Mouse (Mus musculus) heart, adult 11 months (tissue): ENCODE measurements around the gene Cfap61.

Source experiments
- DNase-seq: peaks from one replicate; pipeline ENCODE4 v3.0.0; 2022

The Cfap61 gene

GRCm38 (mm10) chr2:146259787-146260560 lies 325.4 kb downstream of the Cfap61 start:
- DNase-seq: no peak

DNA sequence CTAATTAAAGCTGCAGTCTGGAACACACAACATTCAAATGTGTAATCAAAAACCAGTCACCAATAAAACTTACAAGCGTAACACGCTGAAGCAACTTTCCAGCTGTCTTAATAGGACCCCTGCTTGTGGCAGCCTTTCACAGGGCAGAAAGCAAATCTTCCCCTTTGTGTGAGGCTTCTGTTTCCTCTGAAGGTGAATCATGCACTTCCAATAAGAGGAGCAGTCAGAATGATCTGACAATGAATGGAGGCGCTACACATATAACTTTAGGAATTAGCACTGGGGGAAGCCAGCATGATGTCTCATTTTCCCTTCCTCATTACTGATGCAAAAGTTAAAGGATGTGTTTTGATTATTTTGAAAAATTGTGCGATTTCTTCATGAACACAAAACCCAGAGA lies 326.6 kb downstream of the Cfap61 start:
- DNase-seq: no peak

GRCm38 (mm10) chr2:146262215-146262614 lies 327.6 kb downstream of the Cfap61 start:
- no peak for DNase-seq

GRCm38 (mm10) chr2:146262966-146263365 lies 328.4 kb downstream of the Cfap61 start:
- DNase-seq: no peak
